Mouse (Mus musculus) intestine, embryonic 14.5 days (tissue): ENCODE data around the gene Nxnl2. TPM values are rescaled to one million over a fixed set of nuclear protein-coding genes. Genes with fewer than 3 reads are reported as not detected.
"Not testable (repeated sequence)": the region's sequence is repeated elsewhere in the genome, so short reads cannot be mapped to it uniquely, and the experiment has no call there.

Experiments used
- ATAC-seq: fragments of 200-750 bp; cut with Nextera tagmentation; replicated peaks from 2 replicates; pipeline ENCODE4 v1.8.0; 2017; ENCODE audit warnings: low read depth, moderate number of reproducible peaks, moderate TSS enrichment, moderate library complexity; ENCODE audit not compliant: low FRiP score, low TSS enrichment
- DNase-seq: peaks from one replicate; pipeline ENCODE4 v3.0.0-alpha.2; 2018; ENCODE audit warnings: low spot score
- H3K27ac ChIP-seq: fragments of 300-500 bp; sonication (generic); 2 replicates; pipeline ENCODE4 v1.5.1; 2014; ENCODE audit warnings: low read depth, mild to moderate bottlenecking, control low read depth
- H3K27me3 ChIP-seq: fragments of 300-500 bp; sonication (generic); replicated peaks from 2 replicates; pipeline ENCODE4 v1.6.1; 2014; ENCODE audit warnings: low read length, control low read depth; ENCODE audit not compliant: control insufficient read depth, insufficient read depth
- H3K36me3 ChIP-seq: fragments of 300-500 bp; sonication (generic); 2 replicates; pipeline ENCODE4 v1.6.1; 2014; ENCODE audit warnings: low read length, control low read depth; ENCODE audit not compliant: control insufficient read depth, insufficient read depth
- H3K4me1 ChIP-seq: fragments of 300-500 bp; sonication (generic); replicated peaks from 2 replicates; pipeline ENCODE4 v1.6.1; 2014; ENCODE audit warnings: low read length, control low read depth, mixed read lengths; ENCODE audit not compliant: control insufficient read depth, insufficient read depth
- H3K4me2 ChIP-seq: fragments of 300-500 bp; sonication (generic); 2 replicates; pipeline ENCODE4 v1.6.1; 2014; ENCODE audit warnings: low read length
- H3K4me3 ChIP-seq: fragments of 300-500 bp; sonication (generic); 2 replicates; pipeline ENCODE4 v1.5.1; 2014; ENCODE audit warnings: low read depth, low read length, control low read depth, mixed read lengths
- H3K9ac ChIP-seq: fragments of 300-500 bp; sonication (generic); 2 replicates; pipeline ENCODE4 v1.6.1; 2014; ENCODE audit warnings: mild to moderate bottlenecking, low read length
- H3K9me3 ChIP-seq: fragments of 300-500 bp; sonication (generic); 2 replicates; pipeline ENCODE4 v1.6.1; 2016; ENCODE audit warnings: low read length, control low read depth; ENCODE audit not compliant: control insufficient read depth
- WGBS: fragments of 180-500 bp; shearing (Covaris S2); extraction: QIAGEN DNeasy Blood & Tissue Kit; methylation state at CpG from one replicate; pipeline ENCODE4 v1.1.7; 2014; 5-methylcytosine and 5-hydroxymethylcytosine counted together
- polyA plus RNA-seq: library from polyadenylated mRNA; unstranded; fragments of >200 nt; fragmentation: Nextera tagmentation; extraction: Ambion mirVana; gene quantifications from 2 replicates; pipeline ENCODE4 v1.2.1, GENCODE M21; 2014

The Nxnl2 gene
- polyA plus RNA-seq, 1 experiment from 2014 or later = 2.2 TPM

- Histone ChIP-seq H3K36me3 (no peaks in the 10 kb centered on the region), H3K4me2 (no peak overlapping the region), H3K9ac (no peak overlapping the region), H3K27me3 (no peaks in the 10 kb centered on the region), H3K4me1 (no peaks in the 10 kb centered on the region), H3K4me3 (no peak overlapping the region), H3K27ac (no peak overlapping the region), H3K9me3 (no peaks in the 10 kb centered on the region)
- DNase-seq (no peak), ATAC-seq (no peak)
- WGBS = 56% methylated on average over 3 of the region's 3 CpGs
Measured at GRCm38 (mm10) chr13:51190336-51190735, 19.5 kb downstream of the Nxnl2 start.

- 78% methylated on average over 6 of the region's 6 CpGs for WGBS
- H3K9me3 ChIP-seq = no peaks in the 10 kb centered on the region
- H3K9ac ChIP-seq = no peak overlapping the region
- H3K36me3 ChIP-seq = no peaks in the 10 kb centered on the region
- H3K4me1 ChIP-seq = no peaks in the 10 kb centered on the region
- peak; percentile 60 for DNase-seq
- no peak overlapping the region for H3K4me2 ChIP-seq
- no peak overlapping the region for H3K27ac ChIP-seq
- ATAC-seq = no peak
- H3K27me3 ChIP-seq = no peaks in the 10 kb centered on the region
- H3K4me3 ChIP-seq = no peak overlapping the region
Measured at GRCm38 (mm10) chr13:51191416-51192140, 20.8 kb downstream of the Nxnl2 start.

GRCm38 (mm10) chr13:51193893-51194292 is 23.1 kb downstream of the Nxnl2 start:
- WGBS = 88% methylated on average over 15 of the region's 15 CpGs
- H3K27me3 ChIP-seq = no peaks in the 10 kb centered on the region
- no peaks in the 10 kb centered on the region for H3K36me3 ChIP-seq
- no peak overlapping the region for H3K9ac ChIP-seq
- no peak overlapping the region for H3K4me3 ChIP-seq
- DNase-seq (no peak), ATAC-seq (no peak)
- 0 out of 2 replicates have a peak, but pooled peaks cover 7% of the 10 kb centered on the region for H3K4me1 ChIP-seq
- no peaks in the 10 kb centered on the region; the same call in 1 of the 2 replicates for H3K9me3 ChIP-seq
- H3K27ac ChIP-seq = no peak overlapping the region
- no peak overlapping the region for H3K4me2 ChIP-seq

GRCm38 (mm10) chr13:51197699-51198098 is 26.9 kb downstream of the Nxnl2 start:
- DNase-seq (no peak), ATAC-seq (no peak)
- peak overlapping the region; percentile 86; the same call in 1 of the 2 replicates for H3K27ac ChIP-seq
- H3K9ac ChIP-seq = no peak overlapping the region
- no peaks in the 10 kb centered on the region for H3K36me3 ChIP-seq
- no peak overlapping the region for H3K4me2 ChIP-seq
- 47% methylated on average over 3 of the region's 3 CpGs for WGBS
- H3K27me3 ChIP-seq = no peaks in the 10 kb centered on the region
- H3K4me3 ChIP-seq = no peak overlapping the region
- 0 out of 2 replicates have a peak, but pooled peaks cover 7% of the 10 kb centered on the region for H3K4me1 ChIP-seq
- H3K9me3 ChIP-seq = peaks cover 4% of the 10 kb centered on the region; the same call in 1 of the 2 replicates

GRCm38 (mm10) chr13:51198186-51198585 is 27.4 kb downstream of the Nxnl2 start:
- ATAC-seq (peak; percentile 43; the same call in 1 of the 2 replicates), DNase-seq (no peak)
- peaks cover 4% of the 10 kb centered on the region; the same call in 1 of the 2 replicates for H3K9me3 ChIP-seq
- WGBS = 27% methylated on average over 5 of the region's 5 CpGs
- H3K27me3 ChIP-seq = no peaks in the 10 kb centered on the region
- H3K4me2 ChIP-seq = no peak overlapping the region
- H3K27ac ChIP-seq = peak overlapping the region; percentile 86
- 0 out of 2 replicates have a peak, but pooled peaks cover 7% of the 10 kb centered on the region for H3K4me1 ChIP-seq
- H3K4me3 ChIP-seq = no peak overlapping the region
- H3K36me3 ChIP-seq = no peaks in the 10 kb centered on the region
- H3K9ac ChIP-seq = no peak overlapping the region

GRCm38 (mm10) chr13:51201985-51202843 is 31.4 kb downstream of the Nxnl2 start:
- not testable (repeated sequence) for H3K36me3 ChIP-seq, H3K9me3 ChIP-seq, H3K27me3 ChIP-seq, H3K27ac ChIP-seq, DNase-seq, H3K9ac ChIP-seq, H3K4me1 ChIP-seq
- 47% methylated on average over 27 of the region's 36 CpGs for WGBS
- 0 out of 2 replicates have a peak, but pooled peaks have one; percentile 19 for ATAC-seq
- Histone ChIP-seq H3K4me3 (peak overlapping the region; percentile 20; the same call in 1 of the 2 replicates), H3K4me2 (peak overlapping the region; percentile 48)

GRCm38 (mm10) chr13:51202844-51203173 is 32.0 kb downstream of the Nxnl2 start:
- H3K27me3 ChIP-seq, H3K4me1 ChIP-seq, H3K9me3 ChIP-seq, H3K27ac ChIP-seq, DNase-seq, H3K36me3 ChIP-seq: not testable (repeated sequence)
- Histone ChIP-seq H3K4me3 (peak overlapping the region; percentile 20), H3K9ac (0 out of 2 replicates have a peak overlapping the region, but pooled peaks have one; percentile 16), H3K4me2 (peak overlapping the region; percentile 48)
- 2% methylated on average over 26 of the region's 28 CpGs for WGBS
- ATAC-seq = 0 out of 2 replicates have a peak, but pooled peaks have one; percentile 50

GRCm38 (mm10) chr13:51203467-51203866 is 32.6 kb downstream of the Nxnl2 start:
- H3K4me1 ChIP-seq = peaks cover under 1% of the 10 kb centered on the region; the same call in 1 of the 2 replicates
- no peak overlapping the region for H3K9ac ChIP-seq
- H3K36me3 ChIP-seq = no peaks in the 10 kb centered on the region
- no peaks in the 10 kb centered on the region for H3K27me3 ChIP-seq
- H3K27ac ChIP-seq = no peak overlapping the region
- no peak for DNase-seq
- H3K9me3 ChIP-seq = peaks cover 4% of the 10 kb centered on the region; the same call in 1 of the 2 replicates
- WGBS = 90% methylated on average over 8 of the region's 8 CpGs
- H3K4me3 ChIP-seq = no peak overlapping the region
- no peak for ATAC-seq
- H3K4me2 ChIP-seq = no peak overlapping the region
